Mouse (Mus musculus) ES-Bruce4 (cell line): ENCODE measurements around the gene Ntf5. TPM values are rescaled to one million over a fixed set of nuclear protein-coding genes. Genes with fewer than 3 reads are reported as not detected.

ENCODE experiments used
- H3K27ac ChIP-seq: 2 replicates; pipeline ENCODE4 v1.5.1; 2012; ENCODE audit warnings: low read length, inconsistent platforms; ENCODE audit not compliant: insufficient read depth
- H3K27me3 ChIP-seq: 2 replicates; pipeline ENCODE4 v1.6.1; 2012; ENCODE audit warnings: mild to moderate bottlenecking, low read length, inconsistent platforms; ENCODE audit not compliant: control insufficient read depth, poor library complexity, insufficient read depth, severe bottlenecking
- H3K36me3 ChIP-seq: 2 replicates; pipeline ENCODE4 v1.6.1; 2012; ENCODE audit warnings: inconsistent platforms, mild to moderate bottlenecking, low read length, moderate library complexity; ENCODE audit not compliant: control insufficient read depth, poor library complexity, insufficient read depth, severe bottlenecking
- H3K4me1 ChIP-seq: one replicate; pipeline ENCODE4 v1.8.1; 2011; ENCODE audit warnings: low read length; ENCODE audit not compliant: control insufficient read depth, insufficient read depth
- H3K4me3 ChIP-seq: 2 replicates; pipeline ENCODE4 v1.5.1; 2011; ENCODE audit warnings: low read depth, mild to moderate bottlenecking, low read length
- H3K9ac ChIP-seq: 2 replicates; pipeline ENCODE4 v1.6.1; 2012; ENCODE audit warnings: low read depth, mild to moderate bottlenecking, inconsistent platforms; ENCODE audit not compliant: poor library complexity, severe bottlenecking
- H3K9me3 ChIP-seq: replicated peaks from 2 replicates; pipeline ENCODE4 v1.6.1; 2012; ENCODE audit warnings: mild to moderate bottlenecking, low read length, inconsistent platforms; ENCODE audit not compliant: control insufficient read depth, poor library complexity, insufficient read depth, severe bottlenecking
- CTCF ChIP-seq: IDR thresholded peaks from one replicate; pipeline ENCODE4 v1.8.1; 2011; ENCODE audit warnings: low read depth, low read length
- EP300 ChIP-seq: IDR thresholded peaks from 2 replicates; pipeline ENCODE4 v1.6.1; 2011; ENCODE audit warnings: low read depth, low read length; ENCODE audit not compliant: insufficient read depth
- POLR2A ChIP-seq: IDR thresholded peaks from one replicate; pipeline ENCODE4 v1.8.1; 2011; ENCODE audit warnings: low read length; ENCODE audit not compliant: insufficient read depth
- polyA plus RNA-seq: library from polyadenylated mRNA; stranded (reverse); fragments of >200 nt; gene quantifications from 2 replicates; pipeline ENCODE4 v1.2.4, GENCODE M21; 2011; ENCODE audit warnings: low read depth; ENCODE audit not compliant: missing spikeins, insufficient read depth, insufficient read length

Gene Ntf5
- polyA plus RNA-seq, 1 experiment, result 5.0 TPM

DNA sequence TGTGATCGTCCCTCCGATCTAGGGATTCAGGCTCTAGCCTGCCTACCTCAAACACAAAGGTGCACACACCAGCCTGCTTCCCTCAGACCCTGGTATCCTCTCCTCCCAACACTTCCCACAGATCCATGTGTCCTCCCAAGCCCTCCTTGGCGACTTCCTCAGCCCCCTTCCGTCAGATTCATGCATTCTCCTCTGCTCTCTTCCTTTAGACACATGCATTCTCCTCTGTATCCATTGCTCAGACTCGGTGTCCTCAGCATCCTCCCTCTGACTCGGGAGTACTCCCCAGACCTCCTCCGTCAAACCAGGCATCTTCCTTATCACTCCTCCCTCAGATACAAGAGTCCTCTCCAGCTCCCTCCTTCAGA lies 20.3 kb downstream of the Ntf5 start:
- H3K36me3 ChIP-seq, result peaks cover 22% of the 10 kb centered on the region
- H3K9me3 ChIP-seq, result no peaks in the 10 kb centered on the region
- TF ChIP-seq POLR2A (no peak), CTCF (no peak), EP300 (no peak)
- peaks cover 14% of the 10 kb centered on the region for H3K4me1 ChIP-seq
- H3K27ac ChIP-seq, result peak overlapping the region; percentile 1; the same call in 1 of the 2 replicates
- H3K9ac ChIP-seq, result peak overlapping the region; percentile 77
- peak overlapping the region; percentile 99 for H3K4me3 ChIP-seq
- no peaks in the 10 kb centered on the region for H3K27me3 ChIP-seq

GRCm38 (mm10) chr7:45434203-45435015 lies 20.9 kb downstream of the Ntf5 start, which contains the start of gene Gys1:
Gene Gys1, plus strand, starts transcription at chr7:45434844.
- Histone ChIP-seq H3K27ac (peak within 1 kb of the TSS; percentile 1; the same call in 1 of the 2 replicates), H3K9ac (peak within 1 kb of the TSS; percentile 77), H3K4me3 (peak within 1 kb of the TSS; percentile 99), H3K9me3 (no peaks in the 10 kb centered on the region), H3K4me1 (peaks cover 14% of the 10 kb centered on the region), H3K36me3 (peaks cover 17% of the 10 kb centered on the region), H3K27me3 (no peaks in the 10 kb centered on the region)
- TF ChIP-seq CTCF (peak; percentile 93), POLR2A (peak; percentile 37), EP300 (0 out of 2 replicates have a peak, but pooled peaks have one; percentile 19)

DNA sequence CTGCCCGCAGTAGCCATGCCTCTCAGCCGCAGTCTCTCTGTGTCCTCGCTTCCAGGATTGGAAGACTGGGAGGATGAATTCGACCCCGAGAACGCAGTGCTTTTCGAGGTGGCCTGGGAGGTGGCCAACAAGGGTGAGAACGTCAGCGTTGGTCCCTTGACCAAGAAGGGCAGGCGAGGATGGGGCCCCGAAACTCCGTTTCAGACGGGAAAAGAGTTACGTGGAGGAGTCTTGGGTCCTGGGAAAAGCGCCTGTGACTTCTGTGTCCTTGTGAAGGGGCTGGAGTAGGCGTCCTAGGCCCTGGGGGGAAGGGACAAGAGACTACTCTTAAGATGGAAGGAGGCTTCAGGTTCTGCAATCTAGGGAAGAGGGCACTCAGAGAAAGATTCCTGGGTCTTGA lies 21.5 kb downstream of the Ntf5 start:
- Histone ChIP-seq H3K27ac (no peak overlapping the region), H3K36me3 (peaks cover 16% of the 10 kb centered on the region), H3K4me1 (peaks cover 12% of the 10 kb centered on the region), H3K9me3 (no peaks in the 10 kb centered on the region), H3K4me3 (peak overlapping the region; percentile 89), H3K9ac (peak overlapping the region; percentile 55), H3K27me3 (no peaks in the 10 kb centered on the region)
- TF ChIP-seq POLR2A (no peak), EP300 (no peak), CTCF (no peak)

DNA sequence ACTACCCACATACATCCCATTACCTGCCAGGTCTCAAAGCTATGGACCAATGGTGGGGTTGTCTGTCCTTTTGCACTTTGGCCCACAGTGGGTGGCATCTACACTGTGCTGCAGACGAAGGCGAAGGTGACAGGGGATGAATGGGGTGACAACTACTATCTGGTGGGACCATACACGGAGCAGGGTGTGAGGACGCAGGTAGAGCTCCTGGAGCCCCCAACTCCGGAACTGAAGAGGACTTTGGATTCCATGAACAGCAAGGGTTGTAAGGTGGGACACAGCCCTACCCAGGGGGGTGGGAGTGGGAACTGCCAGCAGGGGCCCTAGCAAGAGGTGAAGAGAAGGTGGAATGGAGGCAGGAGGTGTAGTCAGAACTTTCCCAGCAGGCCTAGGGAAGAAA lies 22.9 kb downstream of the Ntf5 start:
- H3K27ac ChIP-seq, result no peak overlapping the region

DNA sequence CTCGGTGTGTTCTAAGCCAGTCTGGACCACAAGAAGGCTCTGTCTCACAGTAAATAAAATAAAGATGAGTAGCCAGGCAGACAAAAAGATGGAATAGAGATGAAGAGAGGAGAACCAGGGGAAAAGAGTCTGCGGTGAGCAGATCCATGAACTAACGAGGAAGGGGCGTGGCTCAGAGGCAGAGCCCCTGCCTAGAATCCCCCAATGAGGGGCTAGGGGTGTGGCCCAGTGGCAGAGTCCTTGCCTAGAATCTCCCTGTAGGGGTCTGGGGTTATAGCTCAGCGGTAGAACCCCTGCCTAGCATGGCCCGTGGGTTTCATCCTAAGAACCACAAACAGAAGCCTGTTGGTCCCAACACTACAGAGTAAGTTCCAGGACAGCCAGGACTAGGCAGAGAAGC lies 23.6 kb downstream of the Ntf5 start:
- TF ChIP-seq CTCF (no peak), EP300 (no peak), POLR2A (no peak)
- H3K9me3 ChIP-seq, result no peaks in the 10 kb centered on the region
- no peak overlapping the region for H3K27ac ChIP-seq
- 0 out of 2 replicates have a peak overlapping the region, but pooled peaks have one; percentile 8 for H3K9ac ChIP-seq
- peaks cover under 1% of the 10 kb centered on the region; the same call in 1 of the 2 replicates for H3K36me3 ChIP-seq
- H3K4me1 ChIP-seq, result peaks cover 8% of the 10 kb centered on the region
- peak overlapping the region; percentile 27 for H3K4me3 ChIP-seq
- no peaks in the 10 kb centered on the region for H3K27me3 ChIP-seq

More for the DNA sequence above, 22.9 kb downstream of the Ntf5 start:
- Histone ChIP-seq H3K27me3 (no peaks in the 10 kb centered on the region), H3K9ac (no peak overlapping the region), H3K4me3 (no peak overlapping the region), H3K4me1 (peaks cover 8% of the 10 kb centered on the region), H3K9me3 (no peaks in the 10 kb centered on the region), H3K36me3 (peaks cover 6% of the 10 kb centered on the region)
- TF ChIP-seq POLR2A, result no peak
- TF ChIP-seq EP300, result no peak
